Mouse (Mus musculus): ENCODE measurements around the gene Rora.

DNA sequence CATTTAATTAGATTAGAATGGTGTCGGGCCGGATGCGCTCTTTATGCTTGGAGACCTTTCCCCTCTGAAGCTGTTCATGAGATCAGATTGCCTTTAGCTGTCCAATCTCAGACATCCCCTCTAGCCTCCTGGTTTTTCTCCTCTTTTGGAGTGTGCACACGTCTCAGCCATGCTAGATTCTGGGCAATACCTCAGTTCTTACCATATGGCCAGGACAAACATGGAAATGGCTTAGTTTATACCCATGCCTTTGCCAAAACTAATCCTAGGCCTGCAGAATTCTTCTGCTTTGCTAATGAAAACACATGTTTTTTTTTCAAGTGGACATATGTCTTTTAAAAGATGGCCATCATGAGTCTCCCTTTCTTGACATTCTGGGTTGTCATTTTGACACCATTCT, 46.3 kb downstream of the Rora start:
- TF ChIP-seq CTCF (IDR thresholded peaks at IDR 0.05; ENCODE audit: low read depth) (no peak), EP300 (IDR thresholded peaks at IDR 0.05; ENCODE audit: low read depth) (no peak)
